Mouse (Mus musculus) hindbrain, embryonic 12.5 days (tissue): ENCODE measurements around the gene Cacna1g. TPM values are rescaled to one million over a fixed set of nuclear protein-coding genes. Genes with fewer than 3 reads are reported as not detected.

Experiments
- ATAC-seq: fragments of 200-750 bp; cut with Nextera tagmentation; 2 replicates; pipeline ENCODE4 v1.8.0; 2017; ENCODE audit warnings: moderate TSS enrichment; ENCODE audit not compliant: low FRiP score
- H3K27ac ChIP-seq: fragments of 300-500 bp; sonication (generic); 2 replicates; pipeline ENCODE4 v1.5.1; 2016; ENCODE audit warnings: mild to moderate bottlenecking
- H3K27me3 ChIP-seq: fragments of 300-500 bp; sonication (generic); 2 replicates; pipeline ENCODE4 v1.6.1; 2016; ENCODE audit warnings: mild to moderate bottlenecking
- H3K36me3 ChIP-seq: fragments of 300-500 bp; sonication (generic); 2 replicates; pipeline ENCODE4 v1.6.1; 2016; ENCODE audit warnings: mild to moderate bottlenecking
- H3K4me1 ChIP-seq: fragments of 300-500 bp; sonication (generic); 2 replicates; pipeline ENCODE4 v1.6.1; 2016
- H3K4me2 ChIP-seq: fragments of 300-500 bp; sonication (generic); replicated peaks from 2 replicates; pipeline ENCODE4 v1.6.1; 2016; ENCODE audit warnings: mild to moderate bottlenecking
- H3K4me3 ChIP-seq: fragments of 300-500 bp; sonication (generic); 2 replicates; pipeline ENCODE4 v1.5.1; 2016; ENCODE audit warnings: mild to moderate bottlenecking
- H3K9ac ChIP-seq: fragments of 300-500 bp; sonication (generic); 2 replicates; pipeline ENCODE4 v1.6.1; 2016; ENCODE audit warnings: mild to moderate bottlenecking, moderate library complexity
- H3K9me3 ChIP-seq: fragments of 300-500 bp; sonication (generic); replicated peaks from 2 replicates; pipeline ENCODE4 v1.6.1; 2016; ENCODE audit warnings: mild to moderate bottlenecking
- WGBS: fragments of 180-500 bp; shearing (Covaris S2); methylation state at CpG from one replicate; pipeline ENCODE4 v1.1.7; 2016; 5-methylcytosine and 5-hydroxymethylcytosine counted together
- polyA plus RNA-seq: library from polyadenylated mRNA; unstranded; fragments of >200 nt; fragmentation: Nextera tagmentation; extraction: Ambion mirVana; gene quantifications from 2 replicates; pipeline ENCODE4 v1.2.1, GENCODE M21; 2016

Gene Cacna1g
- polyA plus RNA-seq, 1 experiment from 2014 or later: 21.4 TPM

- no peak overlapping the region for H3K27ac ChIP-seq
Observed at GRCm38 (mm10) chr11:94457001-94457400, 17.0 kb downstream of the Cacna1g start.

DNA sequence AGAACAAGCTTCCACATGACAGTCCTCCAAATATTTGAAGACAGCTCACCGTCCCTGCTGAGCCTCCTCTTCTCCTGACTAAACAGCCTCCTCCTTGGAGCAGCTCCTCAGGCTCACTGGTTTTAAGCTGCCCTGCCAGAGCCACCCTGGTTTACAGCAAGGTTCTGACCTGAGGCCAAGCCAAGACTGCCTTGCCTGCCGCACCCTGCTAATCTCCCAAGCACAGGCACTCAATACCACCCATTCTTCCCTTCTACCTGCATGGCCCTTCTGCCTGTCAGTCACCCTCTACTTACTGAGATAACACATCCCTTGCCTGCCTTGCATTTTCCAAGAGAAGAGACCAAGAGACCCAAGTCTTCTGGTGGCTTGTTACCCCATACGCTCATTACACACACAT is 17.7 kb downstream of the Cacna1g start:
- no peak for ATAC-seq
- Histone ChIP-seq H3K4me1 (peaks cover 18% of the 10 kb centered on the region), H3K36me3 (peaks cover 50% of the 10 kb centered on the region), H3K27ac (no peak overlapping the region), H3K9ac (no peak overlapping the region), H3K4me3 (no peak overlapping the region), H3K27me3 (no peaks in the 10 kb centered on the region), H3K4me2 (no peak overlapping the region), H3K9me3 (no peaks in the 10 kb centered on the region)
- 81% methylated on average over 3 of the region's 3 CpGs for WGBS

More at GRCm38 (mm10) chr11:94457001-94457400, 17.0 kb downstream of the Cacna1g start:
- no peak overlapping the region for H3K4me3 ChIP-seq
- 89% methylated on average over 15 of the region's 15 CpGs for WGBS
- H3K4me1 ChIP-seq: peaks cover 12% of the 10 kb centered on the region
- no peak for ATAC-seq
- peaks cover 56% of the 10 kb centered on the region for H3K36me3 ChIP-seq
- no peaks in the 10 kb centered on the region for H3K9me3 ChIP-seq
- no peak overlapping the region for H3K4me2 ChIP-seq
- no peak overlapping the region for H3K9ac ChIP-seq
- no peaks in the 10 kb centered on the region for H3K27me3 ChIP-seq

GRCm38 (mm10) chr11:94455161-94455820 is 18.7 kb downstream of the Cacna1g start:
- Histone ChIP-seq H3K27ac (no peak overlapping the region), H3K4me2 (no peak overlapping the region), H3K4me1 (peaks cover 23% of the 10 kb centered on the region), H3K4me3 (no peak overlapping the region), H3K9me3 (no peaks in the 10 kb centered on the region), H3K27me3 (no peaks in the 10 kb centered on the region), H3K36me3 (peaks cover 40% of the 10 kb centered on the region), H3K9ac (no peak overlapping the region)
- 76% methylated on average over 10 of the region's 10 CpGs for WGBS
- 0 out of 2 replicates have a peak, but pooled peaks have one; percentile 11 for ATAC-seq

GRCm38 (mm10) chr11:94454756-94455155 is 19.2 kb downstream of the Cacna1g start:
- Histone ChIP-seq H3K4me2 (no peak overlapping the region), H3K9me3 (no peaks in the 10 kb centered on the region), H3K27ac (peak overlapping the region; percentile 31; the same call in 1 of the 2 replicates), H3K27me3 (no peaks in the 10 kb centered on the region), H3K9ac (peak overlapping the region; percentile 28; the same call in 1 of the 2 replicates), H3K4me3 (no peak overlapping the region), H3K4me1 (peaks cover 26% of the 10 kb centered on the region), H3K36me3 (peaks cover 39% of the 10 kb centered on the region)
- ATAC-seq: no peak
- 66% methylated on average over 5 of the region's 5 CpGs for WGBS

DNA sequence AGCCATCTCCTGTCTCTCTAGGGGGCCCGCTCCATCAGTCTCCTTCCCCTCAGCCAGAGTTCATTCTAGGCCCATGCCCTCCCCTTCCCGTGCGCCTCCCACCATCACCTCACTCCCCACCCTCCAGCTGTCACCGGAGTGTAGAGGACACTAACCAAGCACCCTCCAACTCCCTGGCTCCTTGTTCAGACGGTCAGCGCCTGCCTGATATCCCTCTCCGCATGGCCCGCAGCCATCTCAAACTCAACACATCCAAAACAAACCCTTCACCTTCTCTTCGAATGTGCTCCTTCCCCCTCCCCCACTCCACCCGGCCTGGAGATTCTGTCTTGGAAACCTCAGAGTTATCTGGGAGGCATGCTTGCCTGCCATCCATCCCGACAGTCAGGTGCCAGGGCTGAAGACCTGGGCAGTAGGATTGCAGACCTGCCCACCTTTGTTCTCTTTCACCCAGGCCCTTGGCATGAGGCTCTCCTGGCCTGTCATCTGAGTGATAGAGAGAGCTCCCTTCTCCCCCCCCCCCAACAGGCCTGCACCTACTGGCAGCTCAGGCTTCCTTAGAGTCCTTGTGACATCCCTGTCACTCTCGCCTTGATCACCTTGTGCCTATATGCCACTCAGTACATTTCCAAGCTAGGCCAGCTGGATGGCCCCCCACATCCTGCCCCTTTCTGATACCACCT is 22.8 kb downstream of the Cacna1g start:
- no peak for ATAC-seq
- Histone ChIP-seq H3K4me1 (peaks cover 44% of the 10 kb centered on the region), H3K27me3 (no peaks in the 10 kb centered on the region), H3K9me3 (no peaks in the 10 kb centered on the region), H3K4me3 (no peak overlapping the region), H3K9ac (no peak overlapping the region), H3K4me2 (no peak overlapping the region), H3K36me3 (peaks cover 10% of the 10 kb centered on the region; the same call in 1 of the 2 replicates), H3K27ac (no peak overlapping the region)
- WGBS: 61% methylated on average over 12 of the region's 12 CpGs

- 73% methylated on average over 5 of the region's 5 CpGs for WGBS
- H3K36me3 ChIP-seq: peaks cover 8% of the 10 kb centered on the region; the same call in 1 of the 2 replicates
- no peak overlapping the region for H3K4me2 ChIP-seq
- H3K4me3 ChIP-seq: no peak overlapping the region
- H3K9ac ChIP-seq: no peak overlapping the region
- H3K27me3 ChIP-seq: no peaks in the 10 kb centered on the region
- H3K4me1 ChIP-seq: peaks cover 52% of the 10 kb centered on the region
- no peak for ATAC-seq
- peak overlapping the region; percentile 68 for H3K27ac ChIP-seq
- H3K9me3 ChIP-seq: no peaks in the 10 kb centered on the region
Observed at GRCm38 (mm10) chr11:94449886-94450285, 24.1 kb downstream of the Cacna1g start.

DNA sequence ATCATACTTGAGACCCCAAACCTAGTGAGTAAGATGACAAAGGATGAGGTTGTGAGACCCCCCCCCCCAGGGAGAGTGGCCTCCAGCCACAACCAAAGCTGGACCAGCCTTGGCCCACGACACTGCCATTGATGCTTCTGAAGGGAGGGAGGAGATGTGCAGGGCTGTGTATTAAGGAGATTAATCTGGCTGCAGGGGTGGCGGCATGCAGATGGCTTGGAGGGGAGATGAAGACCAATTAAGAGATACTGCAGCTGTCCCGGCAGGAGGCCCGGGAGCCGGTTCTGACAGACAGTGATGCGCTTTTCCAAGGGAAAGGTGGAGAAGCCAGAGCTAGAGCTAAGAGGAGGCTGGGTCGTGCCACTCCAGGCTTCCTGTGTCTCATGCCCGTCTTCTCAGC is 24.8 kb downstream of the Cacna1g start:
- no peak overlapping the region for H3K4me2 ChIP-seq
- H3K36me3 ChIP-seq: peaks cover 8% of the 10 kb centered on the region; the same call in 1 of the 2 replicates
- no peak for ATAC-seq
- H3K27me3 ChIP-seq: no peaks in the 10 kb centered on the region
- H3K27ac ChIP-seq: 0 out of 2 replicates have a peak overlapping the region, but pooled peaks have one; percentile 68
- WGBS: 37% methylated on average over 8 of the region's 8 CpGs
- H3K4me3 ChIP-seq: no peak overlapping the region
- H3K4me1 ChIP-seq: peaks cover 52% of the 10 kb centered on the region
- no peaks in the 10 kb centered on the region for H3K9me3 ChIP-seq
- no peak overlapping the region; the same call in 1 of the 2 replicates for H3K9ac ChIP-seq

DNA sequence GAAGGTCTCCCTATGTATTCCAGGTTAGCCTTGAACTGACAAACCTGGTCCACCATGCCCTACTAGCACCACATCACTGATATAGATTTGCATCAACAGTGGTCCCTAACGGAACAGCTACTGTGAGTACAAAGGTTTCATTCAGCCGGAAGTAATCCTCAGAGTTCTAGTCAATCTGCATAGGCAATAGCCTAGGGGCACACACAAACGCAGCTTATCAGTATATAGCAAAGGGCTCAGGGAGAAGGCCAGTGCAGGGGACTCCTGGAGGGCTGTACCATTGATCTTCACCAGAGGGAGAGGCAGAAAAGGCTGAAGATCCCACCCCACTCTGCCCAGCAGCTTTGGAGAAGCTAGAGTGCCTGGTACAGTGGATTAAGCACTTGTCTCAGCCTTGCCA is 27.0 kb downstream of the Cacna1g start:
- Histone ChIP-seq H3K4me3 (no peak overlapping the region), H3K9ac (no peak overlapping the region), H3K9me3 (no peaks in the 10 kb centered on the region), H3K4me2 (no peak overlapping the region), H3K4me1 (peaks cover 74% of the 10 kb centered on the region), H3K36me3 (peaks cover 9% of the 10 kb centered on the region; the same call in 1 of the 2 replicates), H3K27me3 (no peaks in the 10 kb centered on the region), H3K27ac (no peak overlapping the region)
- 23% methylated on average over 3 of the region's 3 CpGs for WGBS
- ATAC-seq: no peak

GRCm38 (mm10) chr11:94445300-94445699 is 28.7 kb downstream of the Cacna1g start:
- 49% methylated on average over 4 of the region's 4 CpGs for WGBS
- Histone ChIP-seq H3K4me3 (no peak overlapping the region), H3K27ac (peak overlapping the region; percentile 70), H3K9ac (no peak overlapping the region), H3K4me1 (peaks cover 80% of the 10 kb centered on the region), H3K36me3 (peaks cover 9% of the 10 kb centered on the region; the same call in 1 of the 2 replicates), H3K4me2 (no peak overlapping the region), H3K27me3 (no peaks in the 10 kb centered on the region), H3K9me3 (no peaks in the 10 kb centered on the region)
- ATAC-seq: no peak

DNA sequence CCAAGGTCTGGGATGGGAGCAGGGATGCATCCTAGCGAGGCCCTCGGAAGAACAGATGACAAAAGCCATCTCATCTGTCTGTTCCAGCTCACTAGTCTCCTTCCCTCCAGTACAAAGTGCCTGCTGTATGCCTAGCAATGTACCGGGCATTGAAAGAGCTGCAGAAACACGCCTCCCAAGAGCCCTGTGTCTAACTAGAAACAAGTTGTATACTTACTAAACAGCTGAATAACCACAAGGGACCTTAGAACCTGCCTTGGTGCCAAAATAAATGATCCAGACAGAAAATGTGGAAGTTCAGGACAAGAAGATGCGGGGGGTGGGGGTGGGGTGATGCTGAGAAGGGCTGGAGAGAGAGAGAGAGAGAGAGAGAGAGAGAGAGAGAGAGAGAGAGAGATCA is 29.2 kb downstream of the Cacna1g start:
- no peak; the same call in 1 of the 2 replicates for ATAC-seq
- Histone ChIP-seq H3K27ac (peak overlapping the region; percentile 70), H3K36me3 (peaks cover 9% of the 10 kb centered on the region; the same call in 1 of the 2 replicates), H3K4me3 (no peak overlapping the region), H3K4me1 (peaks cover 83% of the 10 kb centered on the region), H3K9ac (no peak overlapping the region), H3K9me3 (no peaks in the 10 kb centered on the region), H3K4me2 (no peak overlapping the region), H3K27me3 (no peaks in the 10 kb centered on the region)
- 44% methylated on average over 5 of the region's 5 CpGs for whole genome bisulfite sequencing

DNA sequence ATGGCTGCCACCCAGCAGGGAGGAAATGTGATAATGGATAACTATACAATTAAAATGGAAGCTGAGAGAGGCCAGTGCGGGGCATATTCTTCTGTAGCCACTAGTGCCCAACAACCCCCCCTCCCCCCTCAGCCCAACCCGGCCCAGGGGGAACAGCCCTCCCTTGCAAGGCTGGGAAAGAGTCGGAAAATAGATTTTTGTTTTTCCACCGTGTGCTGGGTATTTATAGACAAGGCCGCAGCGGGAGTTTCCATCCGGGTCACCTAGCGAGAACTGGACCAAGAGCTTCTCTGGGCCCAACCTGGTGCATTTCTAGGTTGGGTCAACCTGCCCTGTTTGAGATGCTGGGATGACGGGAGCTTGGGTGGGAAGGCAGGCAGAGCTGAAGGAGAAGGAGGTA is 32.2 kb downstream of the Cacna1g start:
- Histone ChIP-seq H3K9me3 (no peaks in the 10 kb centered on the region), H3K4me1 (peaks cover 72% of the 10 kb centered on the region), H3K4me3 (no peak overlapping the region), H3K4me2 (no peak overlapping the region), H3K36me3 (peaks cover 19% of the 10 kb centered on the region), H3K9ac (no peak overlapping the region), H3K27me3 (no peaks in the 10 kb centered on the region), H3K27ac (peak overlapping the region; percentile 77)
- WGBS: 60% methylated on average over 9 of the region's 9 CpGs
- no peak for ATAC-seq

DNA sequence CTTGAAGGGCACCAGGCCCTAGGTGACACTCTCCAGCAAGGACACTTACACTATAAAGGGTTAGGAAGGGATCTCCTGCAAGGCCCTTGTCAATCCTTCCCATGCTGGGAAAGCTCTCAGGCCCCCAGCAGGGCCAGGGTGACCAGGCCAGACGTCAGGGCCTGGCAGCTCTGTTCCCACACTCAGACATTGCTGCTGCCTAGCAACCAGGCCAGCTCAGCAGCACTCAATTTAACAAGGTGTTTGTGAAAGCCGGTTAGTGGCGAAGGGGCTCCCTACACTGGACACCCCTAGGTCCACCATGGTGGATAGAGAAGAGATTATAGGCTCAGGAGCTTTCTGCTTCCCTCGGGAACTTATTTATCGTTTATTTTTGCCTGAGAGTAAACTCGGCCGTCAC is 32.9 kb downstream of the Cacna1g start:
- no peak overlapping the region for H3K4me2 ChIP-seq
- H3K4me1 ChIP-seq: peaks cover 69% of the 10 kb centered on the region
- H3K9me3 ChIP-seq: no peaks in the 10 kb centered on the region
- 38% methylated on average over 7 of the region's 7 CpGs for WGBS
- H3K4me3 ChIP-seq: no peak overlapping the region
- 0 out of 2 replicates have a peak, but pooled peaks have one; percentile 7 for ATAC-seq
- H3K9ac ChIP-seq: no peak overlapping the region
- no peaks in the 10 kb centered on the region for H3K27me3 ChIP-seq
- peaks cover 19% of the 10 kb centered on the region for H3K36me3 ChIP-seq
- peak overlapping the region; percentile 77 for H3K27ac ChIP-seq
